Mouse (Mus musculus) forebrain, embryonic 13.5 days (tissue): Measurements from ENCODE around the gene Mrpl12. TPM values are rescaled to one million over a fixed set of nuclear protein-coding genes. Genes with fewer than 3 reads are reported as not detected.

ENCODE experiments used
- ATAC-seq: fragments of 200-750 bp; cut with Nextera tagmentation; 2 replicates; pipeline ENCODE4 v1.8.0; 2017
- H3K27ac ChIP-seq: fragments of 300-500 bp; sonication (generic); 2 replicates; pipeline ENCODE4 v1.5.1; 2015; ENCODE audit warnings: inconsistent platforms, mild to moderate bottlenecking, moderate library complexity
- H3K27me3 ChIP-seq: fragments of 300-500 bp; sonication (generic); 2 replicates; pipeline ENCODE4 v1.6.1; 2015; ENCODE audit warnings: mild to moderate bottlenecking, inconsistent platforms
- H3K36me3 ChIP-seq: fragments of 300-500 bp; sonication (generic); 2 replicates; pipeline ENCODE4 v1.6.1; 2015; ENCODE audit warnings: mild to moderate bottlenecking, inconsistent platforms; ENCODE audit not compliant: poor library complexity, severe bottlenecking
- H3K4me1 ChIP-seq: fragments of 300-500 bp; sonication (generic); 2 replicates; pipeline ENCODE4 v1.6.1; 2015; ENCODE audit warnings: inconsistent platforms
- H3K4me2 ChIP-seq: fragments of 300-500 bp; sonication (generic); 2 replicates; pipeline ENCODE4 v1.6.1; 2015; ENCODE audit warnings: inconsistent platforms, mild to moderate bottlenecking, moderate library complexity
- H3K4me3 ChIP-seq: fragments of 300-500 bp; sonication (generic); 2 replicates; pipeline ENCODE4 v1.5.1; 2015; ENCODE audit warnings: mild to moderate bottlenecking, inconsistent platforms
- H3K9ac ChIP-seq: fragments of 300-500 bp; sonication (generic); 2 replicates; pipeline ENCODE4 v1.6.1; 2015; ENCODE audit warnings: mild to moderate bottlenecking, inconsistent platforms
- H3K9me3 ChIP-seq: fragments of 300-500 bp; sonication (generic); replicated peaks from 2 replicates; pipeline ENCODE4 v1.6.1; 2016; ENCODE audit warnings: inconsistent platforms
- WGBS: fragments of 180-500 bp; shearing (Covaris S2); methylation state at CpG from one replicate; pipeline ENCODE4 v1.1.7; 2015; 5-methylcytosine and 5-hydroxymethylcytosine counted together
- polyA plus RNA-seq: library from polyadenylated mRNA; unstranded; fragments of >200 nt; fragmentation: Nextera tagmentation; extraction: Ambion mirVana; gene quantifications from 2 replicates; pipeline ENCODE4 v1.2.1, GENCODE M21; 2015

The Mrpl12 gene
- polyA plus RNA-seq, 1 experiment from 2014 or later = 127 TPM

DNA sequence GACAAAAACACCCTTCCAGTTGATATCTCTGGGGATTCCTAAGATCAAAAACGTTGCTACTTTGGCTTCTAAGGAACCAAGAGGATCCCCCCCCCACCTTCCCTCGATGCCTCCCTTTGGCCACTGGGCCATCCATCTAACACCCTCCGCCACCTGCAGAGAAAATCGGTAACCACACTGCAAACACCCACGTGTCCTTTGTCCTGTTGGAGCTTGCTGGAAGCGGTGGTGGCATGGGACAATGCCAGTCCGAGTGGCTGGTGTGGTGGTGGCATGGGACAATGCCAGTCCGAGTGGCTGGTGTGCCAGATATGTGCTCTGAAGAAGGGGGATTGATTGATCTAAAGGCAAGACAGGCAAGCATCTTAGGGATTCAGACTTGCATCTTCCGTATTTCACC lies 47.2 kb downstream of the Mrpl12 start:
- Histone ChIP-seq H3K4me2 (no peak overlapping the region), H3K36me3 (no peaks in the 10 kb centered on the region), H3K4me3 (no peak overlapping the region), H3K9ac (no peak overlapping the region), H3K4me1 (peaks cover 12% of the 10 kb centered on the region), H3K27me3 (peaks cover 70% of the 10 kb centered on the region), H3K27ac (no peak overlapping the region), H3K9me3 (no peaks in the 10 kb centered on the region)
- no peak for ATAC-seq
- 33% methylated on average over 9 of the region's 9 CpGs for WGBS

DNA sequence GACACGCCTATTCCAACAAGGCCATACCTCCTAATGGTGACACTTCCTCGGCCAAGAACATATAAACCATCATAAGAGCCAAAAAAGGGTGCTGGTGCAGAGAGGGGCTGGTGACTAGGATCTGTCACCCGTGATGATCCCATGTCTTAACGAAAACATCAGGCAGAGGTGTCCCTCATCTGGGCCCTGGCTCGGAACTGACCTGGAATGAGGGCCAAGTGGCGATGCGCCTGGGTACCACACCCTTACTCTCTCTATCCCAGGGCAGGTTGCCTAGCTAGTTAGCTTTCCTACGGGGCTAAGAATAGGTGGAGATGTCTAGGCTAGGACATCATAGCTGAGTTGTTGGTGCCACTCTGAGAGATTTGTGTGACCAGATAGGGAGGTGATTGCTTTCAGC lies 49.7 kb downstream of the Mrpl12 start:
- H3K4me3 ChIP-seq = no peak overlapping the region
- peaks cover 21% of the 10 kb centered on the region for H3K4me1 ChIP-seq
- no peaks in the 10 kb centered on the region for H3K9me3 ChIP-seq
- H3K27ac ChIP-seq = no peak overlapping the region
- no peaks in the 10 kb centered on the region for H3K36me3 ChIP-seq
- ATAC-seq = no peak
- peaks cover 52% of the 10 kb centered on the region for H3K27me3 ChIP-seq
- H3K9ac ChIP-seq = no peak overlapping the region
- H3K4me2 ChIP-seq = no peak overlapping the region
- 86% methylated on average over 8 of the region's 8 CpGs for WGBS

DNA sequence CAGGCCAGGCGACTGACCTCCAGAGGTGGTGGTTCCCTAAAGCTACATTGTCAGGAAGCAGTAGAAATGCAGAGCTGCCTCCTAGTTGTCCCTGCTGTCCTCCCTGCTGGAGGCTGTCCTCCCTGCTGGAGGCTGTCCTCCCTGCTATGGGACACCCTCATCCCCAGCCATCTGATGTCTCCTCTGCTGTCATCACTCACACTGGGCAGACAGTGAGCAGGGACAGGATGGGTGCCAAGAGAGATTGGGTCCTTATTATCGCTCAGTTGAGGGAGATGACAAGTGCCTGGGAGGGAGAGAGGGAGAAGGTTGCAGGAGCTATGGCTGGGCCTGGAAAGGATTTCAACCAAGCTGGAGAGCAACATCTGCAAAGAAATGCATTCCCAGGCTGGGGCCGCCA lies 50.7 kb downstream of the Mrpl12 start:
- WGBS = 73% methylated on average over 3 of the region's 3 CpGs
- no peak overlapping the region for H3K4me3 ChIP-seq
- no peak overlapping the region for H3K9ac ChIP-seq
- no peak overlapping the region for H3K27ac ChIP-seq
- peaks cover 41% of the 10 kb centered on the region for H3K27me3 ChIP-seq
- no peak for ATAC-seq
- no peaks in the 10 kb centered on the region for H3K9me3 ChIP-seq
- no peaks in the 10 kb centered on the region for H3K36me3 ChIP-seq
- no peak overlapping the region for H3K4me2 ChIP-seq
- H3K4me1 ChIP-seq = peaks cover 31% of the 10 kb centered on the region

DNA sequence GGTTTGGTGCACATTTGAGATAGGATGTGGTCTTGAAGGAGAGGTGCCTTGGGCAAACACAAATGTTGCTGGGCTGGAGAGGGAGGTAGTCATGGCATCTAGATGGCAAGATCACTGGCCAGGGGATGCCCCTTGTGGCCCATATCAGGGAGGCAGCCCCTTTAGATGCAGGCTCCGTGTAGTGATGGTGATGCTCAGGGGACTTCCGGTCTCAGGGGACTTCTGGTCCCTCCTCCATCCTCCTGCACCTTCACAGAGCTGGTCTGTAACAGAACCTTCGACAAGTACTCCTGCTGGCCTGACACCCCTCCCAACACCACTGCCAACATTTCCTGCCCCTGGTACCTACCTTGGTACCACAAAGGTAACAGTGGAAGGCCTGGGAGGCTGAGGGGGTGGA lies 51.4 kb downstream of the Mrpl12 start:
- H3K9ac ChIP-seq = no peak overlapping the region
- no peak overlapping the region for H3K4me2 ChIP-seq
- no peaks in the 10 kb centered on the region for H3K9me3 ChIP-seq
- no peaks in the 10 kb centered on the region for H3K36me3 ChIP-seq
- H3K27me3 ChIP-seq = peaks cover 35% of the 10 kb centered on the region
- no peak overlapping the region for H3K27ac ChIP-seq
- no peak overlapping the region for H3K4me3 ChIP-seq
- 78% methylated on average over 3 of the region's 3 CpGs for WGBS
- peaks cover 25% of the 10 kb centered on the region for H3K4me1 ChIP-seq
- no peak for ATAC-seq

DNA sequence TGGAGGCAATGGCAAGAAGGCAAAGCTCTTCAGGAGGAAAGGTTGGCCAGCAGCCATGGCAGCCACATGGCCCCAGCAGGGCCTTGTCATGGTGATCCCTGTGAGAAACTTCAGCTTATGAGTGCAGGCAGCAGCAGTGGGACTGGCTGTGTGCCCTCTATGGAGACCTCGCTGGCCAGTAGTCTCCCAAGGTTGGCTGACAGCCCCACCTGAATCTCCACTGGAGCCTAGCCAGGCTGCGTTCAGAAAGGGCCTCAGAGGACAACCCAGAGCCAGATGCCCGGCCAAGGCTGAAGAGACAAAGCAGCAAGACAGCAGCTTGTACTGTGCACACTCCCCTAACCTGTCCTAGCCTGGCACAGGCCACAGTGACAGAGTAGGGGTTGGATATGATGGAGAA lies 54.1 kb downstream of the Mrpl12 start:
- Histone ChIP-seq H3K9ac (no peak overlapping the region), H3K27ac (no peak overlapping the region)
- WGBS = 64% methylated on average over 3 of the region's 3 CpGs

More for the DNA sequence above, 54.1 kb downstream of the Mrpl12 start:
- ATAC-seq = peak; percentile 8; the same call in 1 of the 2 replicates
- Histone ChIP-seq H3K4me2 (no peak overlapping the region), H3K9me3 (no peaks in the 10 kb centered on the region), H3K4me1 (peaks cover 19% of the 10 kb centered on the region), H3K4me3 (no peak overlapping the region), H3K27me3 (peaks cover 8% of the 10 kb centered on the region), H3K36me3 (peaks cover 22% of the 10 kb centered on the region)

Other genes with a start within 250 kb of the Mrpl12 start
- gene Actg1, start 136.1 kb upstream of the Mrpl12 start, polyA plus RNA-seq = 3,229 and 3,555 TPM in 2 replicates
- gene Fscn2, start 123.1 kb upstream of the Mrpl12 start, polyA plus RNA-seq = 1.3 and 1.7 TPM in 2 replicates
- 51.0 and 63.1 TPM in 2 replicates for gene Faap100, start 105.8 kb upstream of the Mrpl12 start, polyA plus RNA-seq
- gene Nploc4, start 46.9 kb upstream of the Mrpl12 start, polyA plus RNA-seq = 33.6 and 33.9 TPM in 2 replicates
- not detected in 2 replicates for gene Tspan10, start 42.0 kb upstream of the Mrpl12 start, polyA plus RNA-seq
- 0.19 and 0.20 TPM in 2 replicates for gene Pde6g, start 31.1 kb upstream of the Mrpl12 start, polyA plus RNA-seq
- 9.2 and 10.7 TPM in 2 replicates for gene Oxld1, start 26.5 kb upstream of the Mrpl12 start, polyA plus RNA-seq
- gene Ccdc137, start 26.5 kb upstream of the Mrpl12 start, polyA plus RNA-seq = 30.9 and 31.3 TPM in 2 replicates
- gene Arl16, start 17.0 kb upstream of the Mrpl12 start, polyA plus RNA-seq = 49.8 and 56.5 TPM in 2 replicates
- 31.1 and 41.9 TPM in 2 replicates for gene Slc25a10, start 7.2 kb downstream of the Mrpl12 start, polyA plus RNA-seq
- gene Gcgr, start 46.1 kb downstream of the Mrpl12 start, polyA plus RNA-seq = 0.08 and 0.21 TPM in 2 replicates
- 228 and 240 TPM in 2 replicates for gene Mcrip1, start 65.1 kb downstream of the Mrpl12 start, polyA plus RNA-seq
- not detected in 2 replicates for gene Ppp1r27, start 66.5 kb downstream of the Mrpl12 start, polyA plus RNA-seq
- 253 and 286 TPM in 2 replicates for gene P4hb, start 88.6 kb downstream of the Mrpl12 start, polyA plus RNA-seq
- gene Arhgdia, start 97.0 kb downstream of the Mrpl12 start, polyA plus RNA-seq = 462 and 508 TPM in 2 replicates
- gene Alyref, start 113.8 kb downstream of the Mrpl12 start, polyA plus RNA-seq = 420 and 488 TPM in 2 replicates
- gene Anapc11, start 113.8 kb downstream of the Mrpl12 start, polyA plus RNA-seq = 204 and 211 TPM in 2 replicates
- 0.50 TPM in 1 of 2 replicates, not detected in the other for gene Npb, start 123.9 kb downstream of the Mrpl12 start, polyA plus RNA-seq
- 140 and 159 TPM in 2 replicates for gene Pcyt2, start 133.3 kb downstream of the Mrpl12 start, polyA plus RNA-seq
- gene Sirt7, start 140.6 kb downstream of the Mrpl12 start, polyA plus RNA-seq = 42.7 and 43.1 TPM in 2 replicates
- 19.8 and 24.1 TPM in 2 replicates for gene Mafg, start 149.0 kb downstream of the Mrpl12 start, polyA plus RNA-seq
- gene Pycr1, start 159.2 kb downstream of the Mrpl12 start, polyA plus RNA-seq = 23.9 and 25.5 TPM in 2 replicates
- gene Myadml2, start 163.5 kb downstream of the Mrpl12 start, polyA plus RNA-seq = 0.25 and 0.81 TPM in 2 replicates
- 0.15 and 0.29 TPM in 2 replicates for gene Notum, start 176.6 kb downstream of the Mrpl12 start, polyA plus RNA-seq
- gene Aspscr1, start 188.4 kb downstream of the Mrpl12 start, polyA plus RNA-seq = 142 and 151 TPM in 2 replicates
- gene Cenpx, start 229.1 kb downstream of the Mrpl12 start, polyA plus RNA-seq = 127 TPM in 2 replicates
- gene Lrrc45, start 229.3 kb downstream of the Mrpl12 start, polyA plus RNA-seq = 64.5 and 72.9 TPM in 2 replicates
- gene Rac3, start 236.9 kb downstream of the Mrpl12 start, polyA plus RNA-seq = 83.0 and 105 TPM in 2 replicates
- gene Dcxr, start 242.7 kb downstream of the Mrpl12 start, polyA plus RNA-seq = 7.8 and 9.5 TPM in 2 replicates
- 0.26 TPM in 1 of 2 replicates, not detected in the other for gene Cbr2, start 247.5 kb downstream of the Mrpl12 start, polyA plus RNA-seq